Mouse (Mus musculus) ES-E14 (cell line): ENCODE measurements around the gene Olfr972.
"Not testable (repeated sequence)": the region's sequence is repeated elsewhere in the genome, so short reads cannot be mapped to it uniquely, and the experiment has no call there.

ENCODE experiments used
- HCFC1 ChIP-seq: IDR thresholded peaks from 2 replicates; pipeline ENCODE4 v1.6.1; 2012; ENCODE audit warnings: low read length, inconsistent platforms, borderline replicate concordance; ENCODE audit not compliant: insufficient read depth
- ZC3H11A ChIP-seq: IDR thresholded peaks from 2 replicates; pipeline ENCODE4 v1.6.1; 2012; ENCODE audit warnings: low read depth, mild to moderate bottlenecking, inconsistent platforms, low read length, borderline replicate concordance
- ZNF384 ChIP-seq: IDR thresholded peaks from 2 replicates; pipeline ENCODE4 v1.6.1; 2012; ENCODE audit warnings: low read depth, low read length, inconsistent platforms

GRCm38 (mm10) chr9:39871986-39872385 is 5.8 kb downstream of the Olfr972 start:
- TF ChIP-seq HCFC1, ZNF384, ZC3H11A: not testable (repeated sequence)
